Mouse (Mus musculus) brain, adult 2 months (tissue): ENCODE measurements at regions not wholly inside any gene's neighbourhood (a gene's known extent, or its start where the extent isn't known, plus 50 kb on each side); places are given as distances from the start of the nearest gene placed in this dataset.

Source experiments
- DNase-seq: peaks from one replicate; pipeline ENCODE4 v3.0.0; 2011; ENCODE audit warnings: low read depth, low spot score

- peak; percentile 9 for DNase-seq
These were observed 119.6 kb upstream of the Ofcc1 start for GRCm38 (mm10) chr13:40480830-40481229.

DNA sequence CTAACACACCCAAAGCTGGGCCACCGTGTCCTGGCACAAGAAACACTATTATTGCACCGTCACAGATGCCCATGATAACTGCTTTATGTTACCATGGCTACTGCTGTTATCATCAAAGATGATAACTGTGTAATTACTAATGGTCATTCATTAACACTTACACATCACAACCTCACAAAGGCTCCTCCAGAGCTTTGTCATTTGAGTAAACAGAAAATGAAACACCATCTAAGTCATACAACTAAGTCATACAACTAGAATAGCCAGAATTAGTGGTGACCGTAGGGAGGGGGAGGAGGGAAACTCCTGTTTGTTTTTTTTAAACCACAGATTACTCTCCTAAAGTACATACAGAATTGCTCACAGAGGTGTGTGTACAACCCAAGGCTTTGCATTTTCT lies 111.4 kb upstream of the Ofcc1 start:
- DNase-seq: no peak

DNA sequence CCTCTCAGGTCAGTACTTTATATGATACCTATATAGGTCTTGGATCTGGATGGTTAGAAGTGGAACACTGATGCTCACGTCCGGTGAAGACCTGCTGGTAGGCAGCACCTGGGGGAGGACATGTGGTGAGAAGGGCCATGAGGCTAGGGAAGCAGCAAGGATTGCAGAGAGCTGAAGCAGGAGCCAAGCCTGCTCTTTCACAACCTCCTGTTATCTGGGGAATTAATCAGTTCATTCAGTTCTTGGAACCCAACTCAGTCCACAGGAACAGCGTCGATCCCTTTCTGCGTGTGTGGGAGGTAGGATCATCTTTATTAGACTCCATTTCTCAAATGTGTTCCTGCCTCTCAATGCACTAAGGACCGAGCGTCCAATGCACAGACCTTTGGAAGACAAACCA lies 107.9 kb upstream of the Ofcc1 start:
- DNase-seq: peak; percentile 3

DNA sequence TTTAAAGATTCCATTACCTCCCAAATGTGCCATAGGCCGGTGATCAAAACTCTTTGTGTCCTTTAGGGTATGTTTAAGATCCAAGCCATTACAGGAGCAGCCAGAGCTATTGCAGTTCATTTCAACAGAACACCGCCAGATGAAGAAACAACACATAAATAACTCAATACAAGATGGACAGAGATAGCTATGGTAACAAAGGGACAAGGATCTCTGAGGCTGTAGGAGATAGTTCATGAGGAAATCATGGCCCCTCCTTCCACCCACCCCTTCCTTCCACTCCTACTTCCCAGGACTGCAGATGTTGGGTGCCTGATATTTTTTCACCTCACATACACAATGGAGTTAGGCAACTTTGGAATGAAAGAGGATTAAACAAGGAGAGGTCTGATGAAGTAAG lies 92.1 kb upstream of the Ofcc1 start:
- DNase-seq: no peak

DNA sequence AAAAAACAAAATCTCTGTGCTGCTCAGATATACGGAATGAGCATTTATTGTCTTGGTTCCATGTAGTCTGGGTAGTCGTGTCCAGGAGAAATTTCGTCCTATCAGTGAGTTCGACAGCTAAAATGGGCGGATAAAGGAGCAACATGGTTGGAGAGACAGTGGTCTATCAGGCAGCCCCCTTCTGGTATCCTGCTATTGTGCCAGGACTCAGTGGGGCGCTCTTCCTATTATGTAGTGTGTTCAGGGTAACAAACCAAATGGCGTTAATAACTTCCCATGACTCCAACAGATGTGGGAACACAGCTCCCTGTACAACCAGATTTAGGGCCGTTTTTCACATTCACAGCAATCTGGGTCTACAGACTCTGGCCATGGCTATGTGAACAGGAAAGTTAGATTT lies 68.6 kb upstream of the Ofcc1 start:
- DNase-seq: no peak

GRCm38 (mm10) chr13:40423051-40423450 lies 61.8 kb upstream of the Ofcc1 start:
- peak; percentile 2 for DNase-seq

GRCm38 (mm10) chr13:40417856-40418255 lies 56.6 kb upstream of the Ofcc1 start:
- no peak for DNase-seq

- no peak for DNase-seq
These were observed 51.8 kb upstream of the Ofcc1 start for GRCm38 (mm10) chr13:40413074-40413473.
